Comparison of ENCODE assay signal across 12 mouse cellular contexts in the genomic region with DNA sequence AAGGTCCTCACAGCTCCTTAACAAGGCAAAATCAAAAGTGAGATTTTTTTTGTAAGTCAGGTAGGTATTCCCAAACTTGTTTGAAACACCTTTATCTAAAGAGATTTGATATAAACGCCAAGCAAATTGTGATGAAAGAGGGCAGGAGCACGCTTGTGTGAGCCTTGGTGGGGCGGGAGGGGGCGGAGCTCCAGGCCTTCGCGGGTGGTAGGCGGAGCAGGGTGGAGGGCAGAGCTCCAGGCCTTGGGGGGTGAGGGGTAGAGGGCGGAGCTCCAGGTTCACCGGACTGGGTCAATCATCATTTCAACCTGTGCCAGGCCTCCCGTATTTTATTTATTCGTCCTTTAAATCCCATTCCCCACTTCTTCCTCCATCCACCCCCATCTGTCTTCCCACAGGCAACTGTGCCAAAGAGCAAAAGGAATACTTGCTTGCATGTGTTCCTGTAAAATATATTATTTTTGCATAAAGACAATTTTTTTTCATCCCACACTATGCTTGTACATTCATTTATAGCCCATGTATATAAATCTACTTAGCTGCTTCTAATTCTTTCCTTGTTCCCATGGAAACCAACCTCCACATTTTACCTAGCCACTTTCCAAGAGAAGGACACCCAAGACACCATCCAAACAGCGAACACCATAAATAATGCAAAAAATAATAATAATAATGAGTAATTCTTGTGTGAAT. TPM values are rescaled to one million over a fixed set of nuclear protein-coding genes. Genes with fewer than 3 reads are reported as not detected.
DNase-seq lines count a peak whose midpoint lies in the region; ATAC-seq and TF ChIP-seq lines count a peak whose summit lies in the region.
"Had no signal": no experiment of that assay in that cellular context is flagged by ENCODE, and none has a peak within 500 bp of the region (broad histone marks: within the 10 kb centered on the region; RNA-seq: fewer than 3 reads in every experiment).

No protein-coding gene starts in this region.

- no peak overlapping the region for H3K9ac ChIP-seq in lung, embryonic 15.5 days
- no peak overlapping the region for H3K9ac ChIP-seq in liver, postnatal 0 days (replicated peaks)
- H3K9ac ChIP-seq: hindbrain, embryonic 13.5 days had no signal

- no peak overlapping the region for H3K4me3 ChIP-seq in lung, embryonic 15.5 days
- H3K4me3 ChIP-seq in liver, postnatal 0 days (ENCODE audit: low read depth, low read length), result no peak overlapping the region
- H3K4me3 ChIP-seq: hindbrain, embryonic 13.5 days had no signal

- no peaks in the 10 kb centered on the region for H3K9me3 ChIP-seq in lung, embryonic 15.5 days
- no peaks in the 10 kb centered on the region for H3K9me3 ChIP-seq in liver, postnatal 0 days (ENCODE audit: low read length)
- H3K9me3 ChIP-seq: G1E; hindbrain, embryonic 13.5 days had no signal

- no peaks in the 10 kb centered on the region for H3K36me3 ChIP-seq in lung, embryonic 15.5 days
- no peaks in the 10 kb centered on the region for H3K36me3 ChIP-seq in liver, postnatal 0 days (replicated peaks; ENCODE audit: insufficient read depth, low read length)
- H3K36me3 ChIP-seq: G1E; hindbrain, embryonic 13.5 days had no signal

- ATAC-seq in lung, embryonic 15.5 days (ENCODE audit: borderline replicate concordance, extremely low read depth, low FRiP score, low TSS enrichment), result no peak
- peak; percentile 68 for ATAC-seq in liver, postnatal 0 days
- ATAC-seq in erythroblast, adult 5-6 weeks (replicated peaks; ENCODE audit: low FRiP score, poor library complexity, severe bottlenecking), result no peak

- WGBS in lung, embryonic 15.5 days, result 37% methylated on average over 12 of the region's 12 CpGs
- 32% methylated on average over 12 of the region's 12 CpGs for WGBS in liver, postnatal 0 days (ENCODE audit: insufficient replicate concordance)

- H3K4me2 ChIP-seq in lung, embryonic 15.5 days, result no peak overlapping the region
- 0 out of 2 replicates have a peak overlapping the region, but pooled peaks have one; percentile 45 for H3K4me2 ChIP-seq in liver, postnatal 0 days (ENCODE audit: low read depth, low read length)

- DNase-seq in adrenal gland, postnatal 10 days, result peak; percentile 63
- no peak for DNase-seq in adrenal gland, adult 18-20 months (ENCODE audit: low spot score in 2 of 2)
- DNase-seq in lung, postnatal 10 days, result no peak
- peak; percentile 41 to 64 for DNase-seq in kidney, adult 8-10 months
- DNase-seq in liver, postnatal 0 days, result peak; percentile 73
- DNase-seq in cerebellum, adult 11-12 months, result no peak
- DNase-seq: lung, postnatal 4 days; thymus, postnatal 36 days had no signal

- no peak for TF ChIP-seq CTCF in liver, postnatal 0 days (IDR thresholded peaks at IDR 0.05; ENCODE audit: low read depth)

- no peaks in the 10 kb centered on the region for H3K27me3 ChIP-seq in lung, embryonic 15.5 days
- no peaks in the 10 kb centered on the region for H3K27me3 ChIP-seq in liver, postnatal 0 days (ENCODE audit: insufficient read depth, low read length)
- H3K27me3 ChIP-seq: hindbrain, embryonic 13.5 days had no signal

- TF ChIP-seq EP300 in liver, postnatal 0 days (IDR thresholded peaks at IDR 0.05; ENCODE audit: low read depth), result no peak

- H3K4me1 ChIP-seq in lung, embryonic 15.5 days, result peaks cover 26% of the 10 kb centered on the region
- no peaks in the 10 kb centered on the region for H3K4me1 ChIP-seq in liver, postnatal 0 days (ENCODE audit: insufficient read depth)

- 0 out of 2 replicates have a peak overlapping the region, but pooled peaks have one; percentile 11 for H3K27ac ChIP-seq in lung, embryonic 15.5 days
- H3K27ac ChIP-seq in liver, postnatal 0 days (ENCODE audit: low read depth), result peak overlapping the region; percentile 53
- H3K27ac ChIP-seq: hindbrain, embryonic 13.5 days had no signal

RNA-seq across cellular contexts. Expression of gene Tnks2, which starts 24.4 kb away (rescaled TPM):
- 100 to 1,000 TPM; 119 to 140 TPM for total RNA-seq in adrenal gland, postnatal 10 days (2021)
- 10 to 100 TPM; 97.4 TPM for total RNA-seq in adrenal gland, adult 18-20 months (2021)
- 47.3 and 47.6 TPM in 2 replicates for polyA plus RNA-seq in lung, embryonic 15.5 days (2015; fragmentation: Nextera tagmentation; extraction: Ambion mirVana)
- 9.3 and 9.8 TPM in 2 replicates for polyA plus RNA-seq in liver, postnatal 0 days (2015; fragmentation: Nextera tagmentation; extraction: Ambion mirVana)
- 22.4 and 29.0 TPM in 2 replicates for total RNA-seq in erythroblast, adult 5-6 weeks (2015; ENCODE audit: low replicate concordance)
- total RNA-seq in erythroblast, adult 5-6 weeks (2017; ENCODE audit: low replicate concordance), result 26.9 and 56.0 TPM in 2 replicates

Comparison
In these comparisons a context has a peak if more than half of its experiments do, and no peak if none do; other contexts are left out.
1. DNase-seq: peak in adrenal gland, postnatal 10 days (single experiment), kidney, adult 8-10 months (2 of 2) and liver, postnatal 0 days (single experiment); none in adrenal gland, adult 18-20 months (0 of 2), lung, postnatal 10 days (single experiment) and cerebellum, adult 11-12 months (single experiment).